Mouse (Mus musculus): ENCODE results near the gene Hspa12a. TPM values are rescaled to one million over a fixed set of nuclear protein-coding genes. Genes with fewer than 3 reads are reported as not detected.

Hspa12a gene
- polyA plus RNA-seq (2012) = 0.03 TPM in 1 of 2 replicates, not detected in the other

GRCm38 (mm10) chr19:58942841-58943828 lies at the start of gene Hspa12a, which contains the start of gene Eno4:
Hspa12a (minus strand) TSS chr19:58943654.
Eno4 (plus strand) TSS chr19:58943425.

GRCm38 (mm10) chr19:58794284-58794683 lies 149.2 kb downstream of the Hspa12a start, which contains the start of gene 1700019N19Rik:
1700019N19Rik (minus strand) TSS chr19:58794461.

GRCm38 (mm10) chr19:58759423-58759822 lies 184.0 kb downstream of the Hspa12a start, which contains the start of gene Pnliprp2:
Pnliprp2 (plus strand) TSS chr19:58759719.

Other genes with a start within 250 kb of the Hspa12a start
- not detected in 2 replicates for gene Pnliprp1, start 214.8 kb downstream of the Hspa12a start, polyA plus RNA-seq (2012)
- gene Pnliprp2, start 183.9 kb downstream of the Hspa12a start, polyA plus RNA-seq (2012) = not detected in 2 replicates
- not detected in 2 replicates for gene 1700019N19Rik, start 149.2 kb downstream of the Hspa12a start, polyA plus RNA-seq (2012)
- gene Eno4, start 229 bp downstream of the Hspa12a start, polyA plus RNA-seq (2012) = 0.02 TPM in 1 of 2 replicates, not detected in the other
- 0.34 and 0.41 TPM in 2 replicates for gene Shtn1, start 132.4 kb upstream of the Hspa12a start, polyA plus RNA-seq (2012)
- gene Vax1, start 226.4 kb upstream of the Hspa12a start, polyA plus RNA-seq (2012) = not detected in 2 replicates

Measured in megakaryocyte-erythroid progenitor cell, adult 5 weeks (primary cell).